ENCODE assay signal across 10 mouse cellular contexts in genomic region chr4:82408463-82409404, GRCm38 (mm10).
A peak's percentile ranks its signal among the peaks of the same experiment; 100 is the strongest.
DNase-seq lines count a peak whose midpoint lies in the region; ATAC-seq lines count a peak whose summit lies in the region.
"Had no signal": no experiment of that assay in that cellular context is flagged by ENCODE, and none has a peak within 500 bp of the region (broad histone marks: within the 10 kb centered on the region; RNA-seq: fewer than 3 reads in every experiment).

No protein-coding gene starts in this region.

- peak; percentile 45 for DNase-seq in left cerebral cortex, postnatal 4 days
- DNase-seq in left cerebral cortex, adult 9 months (ENCODE audit: low spot score in 2 of 2), result no peak
- no peak for DNase-seq in cerebellum, postnatal 4 days (ENCODE audit: low spot score in 2 of 2)
- DNase-seq in right cerebral cortex, postnatal 14 days, result no peak
- DNase-seq: heart, postnatal 14 days; lung, adult 2 months; right cerebral cortex, postnatal 25 days had no signal

- H3K9ac ChIP-seq in embryonic facial prominence, embryonic 12.5 days, result no peak overlapping the region
- 0 out of 2 replicates have a peak overlapping the region, but pooled peaks have one; percentile 20 for H3K9ac ChIP-seq in hindbrain, embryonic 13.5 days
- no peak overlapping the region for H3K9ac ChIP-seq in neural tube, embryonic 14.5 days (replicated peaks; ENCODE audit: low read depth, low read length)

- peak overlapping the region; percentile 8; the same call in 1 of the 2 replicates for H3K27ac ChIP-seq in embryonic facial prominence, embryonic 12.5 days
- H3K27ac ChIP-seq in hindbrain, embryonic 13.5 days, result peak overlapping the region; percentile 41
- H3K27ac ChIP-seq in neural tube, embryonic 14.5 days (ENCODE audit: low read depth, low read length), result peak overlapping the region; percentile 44; the same call in 1 of the 2 replicates

- no peaks in the 10 kb centered on the region for H3K9me3 ChIP-seq in embryonic facial prominence, embryonic 12.5 days
- H3K9me3 ChIP-seq in hindbrain, embryonic 13.5 days, result no peaks in the 10 kb centered on the region
- no peaks in the 10 kb centered on the region for H3K9me3 ChIP-seq in neural tube, embryonic 14.5 days (ENCODE audit: control insufficient read depth, low read length)

- 61% methylated on average over 22 of the region's 22 CpGs for WGBS in embryonic facial prominence, embryonic 12.5 days
- 38% methylated on average over 22 of the region's 22 CpGs for WGBS in hindbrain, embryonic 13.5 days
- WGBS in neural tube, embryonic 14.5 days, result 34% methylated on average over 22 of the region's 22 CpGs

- H3K36me3 ChIP-seq in embryonic facial prominence, embryonic 12.5 days, result no peaks in the 10 kb centered on the region
- H3K36me3 ChIP-seq in hindbrain, embryonic 13.5 days, result no peaks in the 10 kb centered on the region
- no peaks in the 10 kb centered on the region for H3K36me3 ChIP-seq in neural tube, embryonic 14.5 days (ENCODE audit: control insufficient read depth, insufficient read depth, low read length)

- intact Hi-C loops in left cerebral cortex, postnatal 4 days (cut with DNase I), result no loop called here

- peak; percentile 52; the same call in 1 of the 2 replicates for ATAC-seq in embryonic facial prominence, embryonic 12.5 days (ENCODE audit: insufficient number of reproducible peaks, insufficient read depth, low FRiP score, low TSS enrichment)
- ATAC-seq in hindbrain, embryonic 13.5 days (ENCODE audit: low FRiP score), result no peak
- peak; percentile 48; the same call in 1 of the 2 replicates for ATAC-seq in neural tube, embryonic 14.5 days (ENCODE audit: low read depth)

- peaks cover 53% of the 10 kb centered on the region for H3K4me1 ChIP-seq in embryonic facial prominence, embryonic 12.5 days
- H3K4me1 ChIP-seq in hindbrain, embryonic 13.5 days (replicated peaks), result peaks cover 50% of the 10 kb centered on the region
- H3K4me1 ChIP-seq in neural tube, embryonic 14.5 days (ENCODE audit: control insufficient read depth, insufficient read depth, low read length), result peaks cover 23% of the 10 kb centered on the region

- no peak overlapping the region for H3K4me2 ChIP-seq in embryonic facial prominence, embryonic 12.5 days (replicated peaks)
- peak overlapping the region; percentile 36 for H3K4me2 ChIP-seq in hindbrain, embryonic 13.5 days
- H3K4me2 ChIP-seq in neural tube, embryonic 14.5 days (ENCODE audit: low read depth, low read length), result peak overlapping the region; percentile 35

- H3K4me3 ChIP-seq in embryonic facial prominence, embryonic 12.5 days, result no peak overlapping the region
- 0 out of 2 replicates have a peak overlapping the region, but pooled peaks have one; percentile 1 for H3K4me3 ChIP-seq in hindbrain, embryonic 13.5 days
- H3K4me3 ChIP-seq in neural tube, embryonic 14.5 days (ENCODE audit: low read depth, low read length), result no peak overlapping the region

- H3K27me3 ChIP-seq in embryonic facial prominence, embryonic 12.5 days, result no peaks in the 10 kb centered on the region
- no peaks in the 10 kb centered on the region for H3K27me3 ChIP-seq in hindbrain, embryonic 13.5 days
- H3K27me3 ChIP-seq in neural tube, embryonic 14.5 days (ENCODE audit: control insufficient read depth, insufficient read depth, low read length), result no peaks in the 10 kb centered on the region
